12 mouse cellular contexts compared by ENCODE assay signal in genomic region chr11:53803093-53803492, GRCm38 (mm10). TPM values are rescaled to one million over a fixed set of nuclear protein-coding genes. Genes with fewer than 3 reads are reported as not detected.
DNase-seq lines count a peak whose midpoint lies in the region; ATAC-seq and TF ChIP-seq lines count a peak whose summit lies in the region.
"Had no signal": no experiment of that assay in that cellular context is flagged by ENCODE, and none has a peak within 500 bp of the region (broad histone marks: within the 10 kb centered on the region; RNA-seq: fewer than 3 reads in every experiment).

No protein-coding gene starts in this region.

- POLR2A ChIA-PET in Patski (lab: Charles Lee): no interaction called here

- in situ Hi-C loops in Patski (cut with MboI; ENCODE audit: low pct_unique_long_range_greater_than_20kb): no loop called here

- peak; percentile 68 for ATAC-seq in CD4-positive, CD25-positive, alpha-beta regulatory T cell, adult 4 months
- ATAC-seq in Patski: peak; percentile 44
- peak; percentile 60 for ATAC-seq in monocyte, adult 5-6 weeks (replicated peaks; ENCODE audit: insufficient number of reproducible peaks, low FRiP score, low TSS enrichment, poor library complexity, severe bottlenecking)

- intact Hi-C loops in heart, postnatal 36 days (cut with DNase I): no loop called here

- DNase-seq in lung, postnatal 10 days: peak; percentile 48
- DNase-seq in lung, postnatal 14 days: no peak
- peak; percentile 49 for DNase-seq in Patski (ENCODE audit: low read depth, low spot score)
- DNase-seq in cerebellum, adult 8-10 months: no peak
- DNase-seq in gastrocnemius, adult 8-10 months (ENCODE audit: low spot score in 2 of 2): no peak
- no peak for DNase-seq in heart, postnatal 36 days
- DNase-seq: cerebellum, postnatal 25 days had no signal

- CTCF ChIA-PET in Patski (lab: Charles Lee): interaction anchor here (0.9 to 2.8 kb wide), 9 partner anchors 8 to 67 kb away, joined by 3 to 9 read pairs (median 4); no protein-coding TSS in a partner anchor

- no peak for TF ChIP-seq CTCF in Patski (IDR thresholded peaks at IDR 0.05)

- no peaks in the 10 kb centered on the region for H3K27me3 ChIP-seq in Patski
- H3K27me3 ChIP-seq: hindbrain, embryonic 12.5 days; stomach, embryonic 15.5 days had no signal

RNA-seq across cellular contexts. Expression of gene Gm17334, which starts 30.1 kb away (rescaled TPM):
- polyA plus RNA-seq in CD4-positive, CD25-positive, alpha-beta regulatory T cell, adult 4 months (2017; shearing (Covaris generic)): 1 to 10 TPM; 6.1 to 9.8 TPM
- 0.44 TPM for polyA plus RNA-seq in Patski (2021)
- 0.68 TPM in 1 of 3 replicates, not detected in the others for total RNA-seq in monocyte, adult 5-6 weeks (2017)
- total RNA-seq in gastrocnemius, adult 8-10 months (2022): under 1 TPM in 2 of 4 experiments, not detected in 2; 0.34 to 0.48 TPM
- under 1 TPM in 1 of 2 experiments, not detected in 1; 0.60 TPM for total RNA-seq in heart, postnatal 36 days (2021)
- polyA plus RNA-seq: hindbrain, embryonic 12.5 days; limb, embryonic 10.5 days had no signal

RNA-seq across cellular contexts. Expression of gene Irf1, which starts 33.3 kb away (rescaled TPM):
- polyA plus RNA-seq in CD4-positive, CD25-positive, alpha-beta regulatory T cell, adult 4 months (2017; shearing (Covaris generic)): 100 to 1,000 TPM; 310 to 397 TPM
- 30.7 TPM for polyA plus RNA-seq in Patski (2021)
- 300 to 388 TPM (median 378 TPM) in 3 replicates for total RNA-seq in monocyte, adult 5-6 weeks (2017)
- total RNA-seq in gastrocnemius, adult 8-10 months (2022): 1 to 10 TPM; 3.2 to 5.8 (median 4.4) TPM
- total RNA-seq in heart, postnatal 36 days (2021): 10 to 100 TPM; 18.6 to 23.6 TPM

RNA-seq across cellular contexts. Expression of gene Gm12216, which starts 56.0 kb away (rescaled TPM):
- polyA plus RNA-seq in CD4-positive, CD25-positive, alpha-beta regulatory T cell, adult 4 months (2017; shearing (Covaris generic)): 10 to 100 TPM; 31.5 to 32.1 TPM
- polyA plus RNA-seq in Patski (2021): 0.58 TPM
- 5.5 to 14.4 TPM (median 10.2 TPM) in 3 replicates for total RNA-seq in monocyte, adult 5-6 weeks (2017)
- 1 to 10 TPM in 2 of 4 experiments, under 1 TPM in 2; 0.36 to 2.1 (median 1.3) TPM for total RNA-seq in gastrocnemius, adult 8-10 months (2022)
- 1 to 10 TPM; 1.6 TPM for total RNA-seq in heart, postnatal 36 days (2021)
- polyA plus RNA-seq: hindbrain, embryonic 12.5 days had no signal

Comparison
In these comparisons a context has a peak if more than half of its experiments do, and no peak if none do; other contexts are left out.
1. DNase-seq: peak in lung, postnatal 10 days (single experiment) and Patski (single experiment); none in lung, postnatal 14 days (single experiment), cerebellum, adult 8-10 months (single experiment), gastrocnemius, adult 8-10 months (0 of 2) and heart, postnatal 36 days (0 of 2).
2. RNA of gene Irf1, which starts 33.3 kb away (total RNA-seq): 300 to 388 TPM in monocyte, adult 5-6 weeks; 18.6 to 23.6 TPM in heart, postnatal 36 days and 3.2 to 5.8 TPM in gastrocnemius, adult 8-10 months; every median in the first group is over 10 times any median in the second.
3. Peak in every context shown above with its lines, with median percentiles within 50 percentile points of each other: ATAC-seq.